Mouse (Mus musculus) hindbrain, embryonic 16.5 days (tissue): ENCODE data around the gene Tead3. TPM values are rescaled to one million over a fixed set of nuclear protein-coding genes. Genes with fewer than 3 reads are reported as not detected.

ENCODE experiments used
- ATAC-seq: fragments of 200-750 bp; cut with Nextera tagmentation; 2 replicates; pipeline ENCODE4 v1.8.0; 2017; ENCODE audit warnings: moderate TSS enrichment, moderate library complexity
- H3K27ac ChIP-seq: fragments of 300-500 bp; sonication (generic); 2 replicates; pipeline ENCODE4 v1.5.1; 2014; ENCODE audit warnings: low read depth, mild to moderate bottlenecking, control low read depth, low read length, moderate library complexity
- H3K27me3 ChIP-seq: fragments of 300-500 bp; sonication (generic); replicated peaks from 2 replicates; pipeline ENCODE4 v1.6.1; 2014; ENCODE audit warnings: low read length; ENCODE audit not compliant: control insufficient read depth, insufficient read depth
- H3K36me3 ChIP-seq: fragments of 300-500 bp; sonication (generic); 2 replicates; pipeline ENCODE4 v1.6.1; 2014; ENCODE audit warnings: mild to moderate bottlenecking, low read length, moderate library complexity, mixed read lengths; ENCODE audit not compliant: control insufficient read depth, insufficient read depth
- H3K4me1 ChIP-seq: fragments of 300-500 bp; sonication (generic); 2 replicates; pipeline ENCODE4 v1.6.1; 2014; ENCODE audit warnings: low read depth, low read length; ENCODE audit not compliant: control insufficient read depth, insufficient read depth
- H3K4me2 ChIP-seq: fragments of 300-500 bp; sonication (generic); 2 replicates; pipeline ENCODE4 v1.6.1; 2014; ENCODE audit warnings: mild to moderate bottlenecking, low read length, control low read depth, moderate library complexity
- H3K4me3 ChIP-seq: fragments of 300-500 bp; sonication (generic); 2 replicates; pipeline ENCODE4 v1.5.1; 2014; ENCODE audit warnings: mild to moderate bottlenecking, low read length, control low read depth, moderate library complexity
- H3K9ac ChIP-seq: fragments of 300-500 bp; sonication (generic); 2 replicates; pipeline ENCODE4 v1.6.1; 2014; ENCODE audit warnings: low read depth, mild to moderate bottlenecking, control low read depth, low read length, moderate library complexity
- H3K9me3 ChIP-seq: fragments of 300-500 bp; sonication (generic); 2 replicates; pipeline ENCODE4 v1.6.1; 2014; ENCODE audit warnings: mild to moderate bottlenecking, low read length, moderate library complexity; ENCODE audit not compliant: control insufficient read depth
- WGBS: fragments of 180-500 bp; shearing (Covaris S2); extraction: QIAGEN DNeasy Blood & Tissue Kit; methylation state at CpG from one replicate; pipeline ENCODE4 v1.1.7; 2014; 5-methylcytosine and 5-hydroxymethylcytosine counted together
- polyA plus RNA-seq: library from polyadenylated mRNA; unstranded; fragments of >200 nt; fragmentation: Nextera tagmentation; extraction: Ambion mirVana; gene quantifications from 2 replicates; pipeline ENCODE4 v1.2.1, GENCODE M21; 2015

Tead3 gene
- polyA plus RNA-seq, 1 experiment from 2014 or later = 1.4 TPM

GRCm38 (mm10) chr17:28291346-28291745, 59.3 kb downstream of the Tead3 start:
- no peak overlapping the region for H3K27ac ChIP-seq
- H3K9ac ChIP-seq = no peak overlapping the region
- no peaks in the 10 kb centered on the region for H3K9me3 ChIP-seq
- H3K36me3 ChIP-seq = no peaks in the 10 kb centered on the region
- no peak overlapping the region for H3K4me2 ChIP-seq
- ATAC-seq = no peak
- H3K27me3 ChIP-seq = no peaks in the 10 kb centered on the region
- WGBS = 89% methylated on average over 7 of the region's 7 CpGs
- no peak overlapping the region for H3K4me3 ChIP-seq
- peaks cover 7% of the 10 kb centered on the region for H3K4me1 ChIP-seq

- Histone ChIP-seq H3K4me2 (no peak overlapping the region), H3K4me1 (peaks cover 13% of the 10 kb centered on the region), H3K9ac (no peak overlapping the region), H3K27me3 (no peaks in the 10 kb centered on the region), H3K4me3 (no peak overlapping the region), H3K36me3 (no peaks in the 10 kb centered on the region), H3K9me3 (no peaks in the 10 kb centered on the region), H3K27ac (no peak overlapping the region)
- no peak for ATAC-seq
- WGBS = 80% methylated on average over 11 of the region's 11 CpGs
Observed at GRCm38 (mm10) chr17:28290671-28291070, 59.9 kb downstream of the Tead3 start.

- ATAC-seq = peak; percentile 58; the same call in 1 of the 2 replicates
- WGBS = 73% methylated on average over 3 of the region's 3 CpGs
- H3K27ac ChIP-seq = no peak overlapping the region
- no peak overlapping the region for H3K4me3 ChIP-seq
- H3K9me3 ChIP-seq = no peaks in the 10 kb centered on the region
- H3K36me3 ChIP-seq = no peaks in the 10 kb centered on the region
- peaks cover 13% of the 10 kb centered on the region for H3K4me1 ChIP-seq
- H3K9ac ChIP-seq = no peak overlapping the region
- no peak overlapping the region for H3K4me2 ChIP-seq
- H3K27me3 ChIP-seq = no peaks in the 10 kb centered on the region
Observed at GRCm38 (mm10) chr17:28290262-28290661, 60.4 kb downstream of the Tead3 start.

GRCm38 (mm10) chr17:28287980-28288379, 62.6 kb downstream of the Tead3 start:
- Histone ChIP-seq H3K27ac (no peak overlapping the region), H3K36me3 (no peaks in the 10 kb centered on the region), H3K27me3 (no peaks in the 10 kb centered on the region), H3K4me1 (peaks cover 6% of the 10 kb centered on the region; the same call in 1 of the 2 replicates), H3K9ac (no peak overlapping the region), H3K9me3 (no peaks in the 10 kb centered on the region), H3K4me2 (no peak overlapping the region), H3K4me3 (no peak overlapping the region)
- 69% methylated on average over 5 of the region's 5 CpGs for WGBS
- ATAC-seq = no peak

- Histone ChIP-seq H3K27me3 (no peaks in the 10 kb centered on the region), H3K9ac (no peak overlapping the region), H3K36me3 (no peaks in the 10 kb centered on the region), H3K27ac (no peak overlapping the region), H3K9me3 (no peaks in the 10 kb centered on the region), H3K4me3 (no peak overlapping the region), H3K4me2 (no peak overlapping the region), H3K4me1 (peaks cover 6% of the 10 kb centered on the region; the same call in 1 of the 2 replicates)
- no peak for ATAC-seq
- 63% methylated on average over 8 of the region's 8 CpGs for WGBS
Observed at GRCm38 (mm10) chr17:28287578-28287977, 63.0 kb downstream of the Tead3 start.

GRCm38 (mm10) chr17:28286964-28287363, 63.7 kb downstream of the Tead3 start:
- WGBS = 54% methylated on average over 5 of the region's 5 CpGs

GRCm38 (mm10) chr17:28286133-28286532, 64.5 kb downstream of the Tead3 start:
- H3K9ac ChIP-seq = peak overlapping the region; percentile 5; the same call in 1 of the 2 replicates
- no peaks in the 10 kb centered on the region for H3K36me3 ChIP-seq
- H3K9me3 ChIP-seq = no peaks in the 10 kb centered on the region
- no peak for ATAC-seq
- no peaks in the 10 kb centered on the region for H3K27me3 ChIP-seq
- H3K27ac ChIP-seq = peak overlapping the region; percentile 13; the same call in 1 of the 2 replicates
- 70% methylated on average over 10 of the region's 10 CpGs for WGBS
- peaks cover 6% of the 10 kb centered on the region; the same call in 1 of the 2 replicates for H3K4me1 ChIP-seq
- no peak overlapping the region for H3K4me2 ChIP-seq
- H3K4me3 ChIP-seq = no peak overlapping the region

More at GRCm38 (mm10) chr17:28286964-28287363, 63.7 kb downstream of the Tead3 start:
- ATAC-seq = no peak
- H3K4me2 ChIP-seq = no peak overlapping the region
- no peaks in the 10 kb centered on the region for H3K27me3 ChIP-seq
- H3K27ac ChIP-seq = no peak overlapping the region
- no peak overlapping the region for H3K9ac ChIP-seq
- H3K4me1 ChIP-seq = peaks cover 6% of the 10 kb centered on the region; the same call in 1 of the 2 replicates
- H3K36me3 ChIP-seq = no peaks in the 10 kb centered on the region
- H3K4me3 ChIP-seq = no peak overlapping the region
- no peaks in the 10 kb centered on the region for H3K9me3 ChIP-seq

- H3K36me3 ChIP-seq = no peaks in the 10 kb centered on the region
- H3K4me3 ChIP-seq = no peak overlapping the region
- H3K4me2 ChIP-seq = no peak overlapping the region
- no peak overlapping the region for H3K9ac ChIP-seq
- H3K27ac ChIP-seq = no peak overlapping the region
- H3K9me3 ChIP-seq = no peaks in the 10 kb centered on the region
- peaks cover 15% of the 10 kb centered on the region; the same call in 1 of the 2 replicates for H3K4me1 ChIP-seq
- ATAC-seq = no peak
- WGBS = 90% methylated on average over 10 of the region's 10 CpGs
- H3K27me3 ChIP-seq = no peaks in the 10 kb centered on the region
Observed at GRCm38 (mm10) chr17:28283199-28283598, 67.4 kb downstream of the Tead3 start.

GRCm38 (mm10) chr17:28281866-28282441, 68.7 kb downstream of the Tead3 start:
- H3K4me1 ChIP-seq = peaks cover 22% of the 10 kb centered on the region; the same call in 1 of the 2 replicates
- no peak overlapping the region for H3K9ac ChIP-seq
- H3K4me2 ChIP-seq = no peak overlapping the region
- WGBS = 92% methylated on average over 7 of the region's 7 CpGs
- ATAC-seq = no peak
- no peak overlapping the region for H3K27ac ChIP-seq
- no peaks in the 10 kb centered on the region for H3K9me3 ChIP-seq
- H3K27me3 ChIP-seq = no peaks in the 10 kb centered on the region
- no peaks in the 10 kb centered on the region for H3K36me3 ChIP-seq
- H3K4me3 ChIP-seq = no peak overlapping the region
